Mouse (Mus musculus): ENCODE data around the gene 5330417C22Rik. TPM values are rescaled to one million over a fixed set of nuclear protein-coding genes. Genes with fewer than 3 reads are reported as not detected.

The 5330417C22Rik gene
- total and polyA plus RNA-seq, 2 experiments from 2014 or later: 10.1 to 22.9 TPM

- ATAC-seq (ENCODE audit: low FRiP score) (no peak), DNase-seq (ENCODE audit: low spot score) (peak; percentile 28)
- Histone ChIP-seq H3K4me2 (ENCODE audit: low read depth, low read length, poor library complexity, severe bottlenecking) (no peak overlapping the region), H3K27ac (ENCODE audit: low read depth, low read length) (no peak overlapping the region), H3K4me1 (ENCODE audit: insufficient read depth, low read length) (no peaks in the 10 kb centered on the region), H3K27me3 (ENCODE audit: insufficient read depth, low read length) (no peaks in the 10 kb centered on the region), H3K9me3 (ENCODE audit: low read length) (no peaks in the 10 kb centered on the region), H3K9ac (replicated peaks; ENCODE audit: low read length, poor library complexity, severe bottlenecking) (no peak overlapping the region), H3K4me3 (ENCODE audit: low read depth, low read length) (no peak overlapping the region), H3K36me3 (ENCODE audit: insufficient read depth, low read length) (no peaks in the 10 kb centered on the region)
- 43% methylated on average over 8 of the region's 8 CpGs for WGBS
- TF ChIP-seq CTCF (IDR thresholded peaks at IDR 0.05): no peak
These were observed 36.5 kb downstream of the 5330417C22Rik start for GRCm38 (mm10) chr3:108499826-108500225.

GRCm38 (mm10) chr3:108497602-108498001, 38.7 kb downstream of the 5330417C22Rik start:
- Histone ChIP-seq H3K4me2 (ENCODE audit: low read depth, low read length, poor library complexity, severe bottlenecking) (no peak overlapping the region), H3K4me1 (ENCODE audit: insufficient read depth, low read length) (no peaks in the 10 kb centered on the region), H3K27me3 (ENCODE audit: insufficient read depth, low read length) (no peaks in the 10 kb centered on the region), H3K27ac (ENCODE audit: low read depth, low read length) (no peak overlapping the region), H3K9ac (replicated peaks; ENCODE audit: low read length, poor library complexity, severe bottlenecking) (no peak overlapping the region), H3K9me3 (ENCODE audit: low read length) (no peaks in the 10 kb centered on the region), H3K36me3 (ENCODE audit: insufficient read depth, low read length) (no peaks in the 10 kb centered on the region), H3K4me3 (ENCODE audit: low read depth, low read length) (no peak overlapping the region)
- ATAC-seq (ENCODE audit: low FRiP score): no peak
- DNase-seq (ENCODE audit: low spot score): no peak
- TF ChIP-seq CTCF (IDR thresholded peaks at IDR 0.05): no peak
- 51% methylated on average over 9 of the region's 9 CpGs for WGBS

GRCm38 (mm10) chr3:108495486-108495885, 40.9 kb downstream of the 5330417C22Rik start:
- TF ChIP-seq CTCF (IDR thresholded peaks at IDR 0.05): no peak
- no peak overlapping the region for H3K4me2 ChIP-seq (ENCODE audit: low read depth, low read length, poor library complexity, severe bottlenecking)
- DNase-seq (ENCODE audit: low spot score): peak; percentile 79
- H3K27ac ChIP-seq (ENCODE audit: low read depth, low read length): no peak overlapping the region
- no peaks in the 10 kb centered on the region for H3K4me1 ChIP-seq (ENCODE audit: insufficient read depth, low read length)
- ATAC-seq (ENCODE audit: low FRiP score): no peak
- no peak overlapping the region for H3K4me3 ChIP-seq (ENCODE audit: low read depth, low read length)
- no peaks in the 10 kb centered on the region for H3K36me3 ChIP-seq (ENCODE audit: insufficient read depth, low read length)
- no peaks in the 10 kb centered on the region for H3K27me3 ChIP-seq (ENCODE audit: insufficient read depth, low read length)
- H3K9ac ChIP-seq (replicated peaks; ENCODE audit: low read length, poor library complexity, severe bottlenecking): no peak overlapping the region
- H3K9me3 ChIP-seq (ENCODE audit: low read length): no peaks in the 10 kb centered on the region
- 38% methylated on average over 4 of the region's 4 CpGs for WGBS

GRCm38 (mm10) chr3:108494861-108495474, 41.4 kb downstream of the 5330417C22Rik start:
- no peak overlapping the region for H3K4me3 ChIP-seq (ENCODE audit: low read depth, low read length)
- whole genome bisulfite sequencing: 57% methylated on average over 9 of the region's 9 CpGs

GRCm38 (mm10) chr3:108489968-108490367, 46.4 kb downstream of the 5330417C22Rik start:
- WGBS: 40% methylated on average over 3 of the region's 3 CpGs
- ATAC-seq (ENCODE audit: low FRiP score): no peak

More at GRCm38 (mm10) chr3:108494861-108495474, 41.4 kb downstream of the 5330417C22Rik start:
- no peaks in the 10 kb centered on the region for H3K36me3 ChIP-seq (ENCODE audit: insufficient read depth, low read length)
- ATAC-seq (ENCODE audit: low FRiP score): no peak
- no peak overlapping the region for H3K27ac ChIP-seq (ENCODE audit: low read depth, low read length)
- TF ChIP-seq CTCF (IDR thresholded peaks at IDR 0.05): no peak
- no peaks in the 10 kb centered on the region for H3K9me3 ChIP-seq (ENCODE audit: low read length)
- DNase-seq (ENCODE audit: low spot score): no peak
- H3K4me1 ChIP-seq (ENCODE audit: insufficient read depth, low read length): no peaks in the 10 kb centered on the region
- no peaks in the 10 kb centered on the region for H3K27me3 ChIP-seq (ENCODE audit: insufficient read depth, low read length)
- H3K9ac ChIP-seq (replicated peaks; ENCODE audit: low read length, poor library complexity, severe bottlenecking): no peak overlapping the region
- no peak overlapping the region for H3K4me2 ChIP-seq (ENCODE audit: low read depth, low read length, poor library complexity, severe bottlenecking)

GRCm38 (mm10) chr3:108484749-108485148, 51.6 kb downstream of the 5330417C22Rik start:
- Histone ChIP-seq H3K4me3 (ENCODE audit: low read depth, low read length) (no peak overlapping the region), H3K27me3 (ENCODE audit: insufficient read depth, low read length) (no peaks in the 10 kb centered on the region), H3K4me1 (ENCODE audit: insufficient read depth, low read length) (no peaks in the 10 kb centered on the region), H3K4me2 (ENCODE audit: low read depth, low read length, poor library complexity, severe bottlenecking) (no peak overlapping the region), H3K9ac (replicated peaks; ENCODE audit: low read length, poor library complexity, severe bottlenecking) (no peak overlapping the region), H3K27ac (ENCODE audit: low read depth, low read length) (no peak overlapping the region), H3K9me3 (ENCODE audit: low read length) (no peaks in the 10 kb centered on the region), H3K36me3 (ENCODE audit: insufficient read depth, low read length) (peaks cover 6% of the 10 kb centered on the region; the same call in 1 of the 2 replicates)
- 89% methylated on average over 4 of the region's 4 CpGs for WGBS
- DNase-seq (ENCODE audit: low spot score) (no peak), ATAC-seq (ENCODE audit: low FRiP score) (no peak)
- TF ChIP-seq CTCF (IDR thresholded peaks at IDR 0.05): no peak

More at GRCm38 (mm10) chr3:108489968-108490367, 46.4 kb downstream of the 5330417C22Rik start:
- H3K4me3 ChIP-seq (ENCODE audit: low read depth, low read length): no peak overlapping the region
- H3K27ac ChIP-seq (ENCODE audit: low read depth, low read length): no peak overlapping the region
- DNase-seq (ENCODE audit: low spot score): no peak
- H3K27me3 ChIP-seq (ENCODE audit: insufficient read depth, low read length): no peaks in the 10 kb centered on the region
- no peaks in the 10 kb centered on the region for H3K9me3 ChIP-seq (ENCODE audit: low read length)
- H3K4me2 ChIP-seq (ENCODE audit: low read depth, low read length, poor library complexity, severe bottlenecking): no peak overlapping the region
- no peak overlapping the region for H3K9ac ChIP-seq (replicated peaks; ENCODE audit: low read length, poor library complexity, severe bottlenecking)
- H3K36me3 ChIP-seq (ENCODE audit: insufficient read depth, low read length): no peaks in the 10 kb centered on the region
- peak; percentile 60 for TF ChIP-seq CTCF (IDR thresholded peaks at IDR 0.05)
- no peaks in the 10 kb centered on the region for H3K4me1 ChIP-seq (ENCODE audit: insufficient read depth, low read length)
